Mouse (Mus musculus): ENCODE data around the gene Zhx3.

The Zhx3 gene

DNA sequence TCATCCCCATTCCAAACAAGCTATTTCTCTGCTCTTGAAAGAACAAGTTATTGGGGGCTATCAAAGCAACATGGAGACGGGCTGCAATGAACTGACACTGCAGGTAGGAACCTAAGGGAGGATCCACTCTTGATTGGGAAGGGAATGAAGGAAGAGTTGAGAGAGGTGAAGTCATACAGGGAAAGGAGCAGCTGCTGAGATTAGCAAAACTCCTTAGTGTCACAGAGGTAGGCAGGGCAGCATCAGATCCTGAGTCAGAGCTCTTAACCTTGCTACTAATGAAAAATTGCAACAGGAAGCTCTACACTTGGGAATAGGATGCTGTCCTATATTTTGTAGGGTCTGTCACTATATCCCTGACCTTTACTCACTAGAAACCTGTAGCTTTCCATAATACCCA lies 71.8 kb downstream of the Zhx3 start:
- DNase-seq = no peak

DNA sequence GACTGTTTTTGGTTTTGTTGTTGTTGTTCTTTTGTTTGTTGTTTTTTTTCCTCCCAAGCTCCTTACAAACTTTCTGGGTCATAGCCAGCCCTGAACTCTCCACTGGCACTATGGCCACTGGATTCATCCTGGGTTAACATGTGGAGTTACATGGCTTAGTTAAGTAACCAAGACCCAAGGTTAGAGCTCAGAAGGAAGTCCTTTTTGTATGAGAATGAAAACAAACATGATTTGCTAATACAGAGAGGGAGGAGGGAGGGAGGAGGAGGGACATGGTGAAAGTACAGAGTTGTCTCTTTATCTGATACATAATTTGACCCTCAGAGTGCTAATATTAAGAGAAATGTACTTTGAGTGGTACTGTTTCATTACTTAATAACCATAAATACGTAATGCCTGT lies 74.6 kb downstream of the Zhx3 start:
- DNase-seq = no peak

DNA sequence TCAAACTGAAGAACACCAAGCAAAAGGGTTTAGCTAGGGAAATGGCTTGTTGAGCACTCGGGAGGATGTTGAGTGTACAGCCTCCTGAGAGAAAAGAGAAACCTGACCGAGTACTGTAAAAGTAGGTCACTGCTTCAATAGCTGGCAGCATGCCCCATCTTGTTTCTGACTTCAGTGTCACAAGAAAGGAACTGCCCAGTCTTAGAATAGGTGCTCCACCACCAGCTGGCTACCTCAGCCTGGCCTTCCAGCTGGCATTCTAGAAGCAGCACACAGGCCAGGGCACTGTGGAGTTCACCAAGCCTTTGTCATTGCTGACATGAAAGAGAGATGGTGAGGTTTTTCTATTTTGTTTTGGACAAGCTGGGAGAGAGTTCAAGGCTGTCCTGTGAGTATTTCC lies 75.8 kb downstream of the Zhx3 start:
- peak; percentile 78 to 87 for DNase-seq

DNA sequence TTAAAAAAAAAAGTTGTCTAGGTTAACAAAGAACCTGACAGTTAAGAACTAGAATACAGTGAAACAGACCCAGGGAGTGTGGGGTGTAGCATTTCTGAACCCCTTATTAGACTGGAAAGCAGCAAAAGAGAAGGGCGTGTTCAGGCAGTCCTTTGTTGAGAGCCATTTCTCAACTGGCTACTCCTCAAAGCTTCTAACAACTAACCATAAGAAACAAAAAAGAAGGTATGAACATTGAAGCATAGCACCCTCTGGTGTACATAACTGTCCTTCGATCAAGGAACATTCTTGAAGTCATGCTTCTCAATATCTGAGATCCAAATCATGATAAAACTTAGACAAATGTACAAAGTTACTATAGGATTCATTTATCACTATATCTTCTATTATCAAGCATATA lies 79.7 kb downstream of the Zhx3 start:
- no peak for DNase-seq

- peak in 1 of 2 experiments; percentile 39 for DNase-seq
Observed at GRCm38 (mm10) chr2:160789741-160790140, 83.1 kb downstream of the Zhx3 start.

- DNase-seq = no peak
Observed at GRCm38 (mm10) chr2:160789046-160789445, 83.8 kb downstream of the Zhx3 start.

- DNase-seq = peak in 1 of 2 experiments; percentile 33
Observed at GRCm38 (mm10) chr2:160786333-160786732, 86.5 kb downstream of the Zhx3 start.

DNA sequence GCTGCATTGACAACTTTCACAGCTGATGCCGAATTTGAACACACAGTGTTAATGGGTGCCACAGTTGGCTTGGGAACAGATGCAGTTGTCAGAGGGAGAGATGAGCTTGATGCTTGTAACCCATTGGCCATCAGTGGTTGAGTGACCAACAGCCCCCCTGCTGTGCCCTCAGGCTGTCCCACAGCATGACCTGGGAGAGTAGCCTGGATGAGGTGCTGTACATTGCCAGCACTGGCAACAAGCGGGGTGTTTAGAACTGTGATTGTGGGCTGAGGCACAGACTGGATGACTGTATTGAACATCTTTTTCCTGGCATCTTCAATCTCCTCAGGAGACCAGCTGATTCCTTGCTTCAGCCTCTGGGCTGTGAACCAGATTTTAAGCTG lies 92.0 kb downstream of the Zhx3 start:
- no peak for DNase-seq

GRCm38 (mm10) chr2:160780154-160780833 lies 92.5 kb downstream of the Zhx3 start:
- no peak for DNase-seq

GRCm38 (mm10) chr2:160778034-160778433 lies 94.8 kb downstream of the Zhx3 start:
- no peak for DNase-seq

DNA sequence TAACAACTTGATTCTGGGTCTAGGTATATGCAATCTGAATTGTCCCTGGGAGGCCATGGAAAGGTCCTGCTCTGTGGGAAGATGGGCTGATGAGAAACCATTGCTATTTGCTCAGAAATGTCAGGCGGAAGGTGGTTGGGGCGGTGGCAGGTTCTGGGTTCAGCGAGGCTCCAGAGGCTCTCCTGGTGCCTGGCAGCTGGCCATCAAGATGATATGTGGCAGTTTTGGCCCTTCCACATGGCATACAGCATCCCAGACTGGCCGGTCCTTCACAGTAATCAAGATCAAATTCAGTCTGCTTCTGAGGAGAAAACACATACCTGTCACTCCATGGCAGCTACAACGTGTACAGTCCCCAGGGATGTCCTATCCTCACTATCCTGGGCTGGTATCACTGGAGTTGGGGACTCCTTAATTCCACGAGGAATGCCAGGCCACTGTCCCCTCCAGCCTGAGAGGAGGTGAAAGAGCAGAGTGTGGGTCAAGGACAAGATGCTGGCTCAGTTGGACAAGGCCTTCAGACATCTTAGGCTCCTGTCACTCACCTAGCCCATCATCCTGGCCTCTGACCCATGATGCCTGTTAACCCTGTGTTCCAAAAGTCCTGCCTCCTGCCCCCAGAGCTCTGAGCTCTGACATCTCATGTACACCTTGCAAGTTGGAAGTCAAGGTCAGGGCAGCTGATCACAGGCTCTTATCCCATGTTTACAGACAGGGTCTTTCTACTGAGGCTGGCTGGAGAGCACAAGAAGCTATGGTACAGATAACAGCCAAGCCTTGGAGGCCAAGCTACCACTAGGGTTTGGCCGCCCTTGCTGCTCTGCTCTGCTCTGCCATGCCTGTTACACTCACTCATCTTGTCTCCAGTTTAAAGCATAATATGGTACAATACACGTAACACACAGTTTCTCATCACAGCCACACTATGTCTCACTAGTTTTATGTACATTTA lies 101.2 kb downstream of the Zhx3 start:
- no peak for DNase-seq

GRCm38 (mm10) chr2:160770871-160771270 lies 101.9 kb downstream of the Zhx3 start:
- no peak for DNase-seq

- DNase-seq = no peak
Observed at GRCm38 (mm10) chr2:160770409-160770808, 102.4 kb downstream of the Zhx3 start.

GRCm38 (mm10) chr2:160768997-160769396 lies 103.8 kb downstream of the Zhx3 start:
- no peak for DNase-seq

DNA sequence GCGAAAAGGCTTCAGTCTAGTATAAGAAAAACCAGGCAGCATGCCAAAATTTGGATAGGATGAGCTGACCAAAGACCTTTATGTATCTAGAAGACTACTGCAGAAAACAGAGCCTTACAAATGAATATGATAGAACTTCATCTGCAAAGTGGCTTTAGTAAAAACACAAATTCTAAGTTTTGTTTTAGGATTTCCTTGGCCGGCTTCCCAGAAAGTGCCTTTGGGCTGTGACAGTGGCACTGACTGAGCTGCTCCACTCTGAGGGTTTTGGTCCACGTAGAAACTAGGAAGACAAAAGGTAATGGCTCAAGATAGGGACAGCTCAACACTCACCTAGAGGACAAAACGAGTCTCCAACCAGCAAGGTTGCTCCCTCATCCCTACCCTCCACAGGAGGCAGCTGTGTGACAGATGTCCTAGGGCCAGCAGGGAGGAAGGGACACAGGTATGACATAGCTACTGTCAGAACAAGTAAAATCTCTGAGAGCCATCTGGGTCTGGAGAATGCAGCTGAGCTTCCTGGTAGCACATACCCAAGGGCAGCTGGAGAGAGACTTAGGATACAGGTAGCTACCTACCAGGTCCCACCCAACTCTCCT lies 104.6 kb downstream of the Zhx3 start:
- no peak for DNase-seq

GRCm38 (mm10) chr2:160767201-160767600 lies 105.6 kb downstream of the Zhx3 start:
- no peak for DNase-seq

- peak; percentile 55 to 57 for DNase-seq
Observed at GRCm38 (mm10) chr2:160766371-160766771, 106.4 kb downstream of the Zhx3 start.

GRCm38 (mm10) chr2:160765096-160765495 lies 107.7 kb downstream of the Zhx3 start:
- no peak for DNase-seq

GRCm38 (mm10) chr2:160764386-160764785 lies 108.4 kb downstream of the Zhx3 start:
- DNase-seq = no peak

DNA sequence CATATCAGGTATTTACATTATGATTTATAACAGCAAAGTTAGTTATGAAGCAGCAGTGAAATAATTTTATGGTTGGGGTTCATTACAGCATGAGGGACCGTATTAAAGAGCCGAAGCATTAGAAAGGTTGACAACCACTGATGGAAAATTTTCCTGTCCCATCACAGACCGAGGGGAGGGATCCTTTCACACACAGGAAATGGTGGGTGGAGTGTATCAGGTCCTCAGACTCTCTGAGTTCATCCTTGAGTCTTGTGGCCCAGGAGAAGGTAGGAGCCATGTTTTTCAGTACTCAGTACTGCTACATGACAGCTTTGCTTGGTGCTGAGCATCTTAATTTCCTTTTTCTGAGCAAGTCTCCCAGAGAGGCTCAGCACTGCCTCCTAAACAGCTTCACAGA lies 109.0 kb downstream of the Zhx3 start:
- no peak for DNase-seq

- DNase-seq = peak; percentile 50 to 67
Observed at GRCm38 (mm10) chr2:160760433-160761184, 112.2 kb downstream of the Zhx3 start.

GRCm38 (mm10) chr2:160756583-160757203 lies 116.1 kb downstream of the Zhx3 start:
- DNase-seq = no peak
